8 mouse cellular contexts compared by ENCODE assay signal in the genomic region with DNA sequence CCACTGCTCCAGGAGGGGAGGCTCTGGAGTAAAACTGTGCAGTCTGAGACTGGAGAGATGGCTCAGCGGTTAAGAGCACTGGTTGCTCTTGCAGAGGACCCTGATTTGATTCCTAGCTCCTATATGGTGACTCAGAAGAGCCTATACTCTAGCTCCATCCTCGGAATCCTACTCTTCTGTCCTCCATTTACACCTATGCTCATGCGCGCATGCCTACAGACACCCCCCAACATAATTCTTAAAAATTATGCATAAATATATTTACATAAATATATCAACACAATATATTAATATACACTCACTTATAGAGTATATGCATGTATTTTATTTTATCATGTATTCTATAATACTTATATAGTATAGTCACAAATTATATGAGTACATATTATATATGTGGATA. TPM values are rescaled to one million over a fixed set of nuclear protein-coding genes. Genes with fewer than 3 reads are reported as not detected.
DNase-seq lines count a peak whose midpoint lies in the region; ATAC-seq lines count a peak whose summit lies in the region.

No protein-coding gene starts in this region.

- no peak for DNase-seq in kidney, adult 18-20 months
- no peak for DNase-seq in limb, embryonic 11.5 days (ENCODE audit: low spot score)
- no peak for DNase-seq in thymus, postnatal 10 days (ENCODE audit: low spot score in 2 of 2)
- no peak for DNase-seq in embryo, embryonic 9.5 days (ENCODE audit: extremely low spot score)
- DNase-seq in kidney, adult 8-10 months, result no peak

- no peak for ATAC-seq in kidney, embryonic 16.5 days (ENCODE audit: low FRiP score, low TSS enrichment)
- peak; percentile 41; the same call in 1 of the 2 replicates for ATAC-seq in forebrain, embryonic 13.5 days
- ATAC-seq in limb, embryonic 11.5 days (ENCODE audit: insufficient number of reproducible peaks, low FRiP score, low TSS enrichment, low read depth), result peak; percentile 24; the same call in 1 of the 2 replicates
- ATAC-seq in neural tube, embryonic 12.5 days (ENCODE audit: low FRiP score, low read depth), result 0 out of 2 replicates have a peak, but pooled peaks have one; percentile 27

- peaks cover 7% of the 10 kb centered on the region for H3K4me1 ChIP-seq in kidney, embryonic 16.5 days (ENCODE audit: insufficient read depth, low read length)
- H3K4me1 ChIP-seq in forebrain, embryonic 13.5 days, result peaks cover 18% of the 10 kb centered on the region
- peaks cover 4% of the 10 kb centered on the region; the same call in 1 of the 2 replicates for H3K4me1 ChIP-seq in limb, embryonic 11.5 days (ENCODE audit: control insufficient read depth, insufficient read depth, low read length)
- H3K4me1 ChIP-seq in neural tube, embryonic 12.5 days, result peaks cover 11% of the 10 kb centered on the region; the same call in 1 of the 2 replicates

- no peak overlapping the region for H3K27ac ChIP-seq in kidney, embryonic 16.5 days (ENCODE audit: low read length)
- no peak overlapping the region for H3K27ac ChIP-seq in forebrain, embryonic 13.5 days
- no peak overlapping the region; the same call in 1 of the 2 replicates for H3K27ac ChIP-seq in limb, embryonic 11.5 days (replicated peaks; ENCODE audit: low read depth, low read length)
- H3K27ac ChIP-seq in neural tube, embryonic 12.5 days, result no peak overlapping the region

- no peaks in the 10 kb centered on the region for H3K27me3 ChIP-seq in kidney, embryonic 16.5 days (ENCODE audit: insufficient read depth, low read length)
- no peaks in the 10 kb centered on the region for H3K27me3 ChIP-seq in forebrain, embryonic 13.5 days
- H3K27me3 ChIP-seq in limb, embryonic 11.5 days (ENCODE audit: control insufficient read depth, insufficient read depth, low read length), result no peaks in the 10 kb centered on the region
- no peaks in the 10 kb centered on the region for H3K27me3 ChIP-seq in neural tube, embryonic 12.5 days (replicated peaks)

- no peak overlapping the region for H3K9ac ChIP-seq in kidney, embryonic 16.5 days (replicated peaks; ENCODE audit: low read length)
- no peak overlapping the region for H3K9ac ChIP-seq in forebrain, embryonic 13.5 days
- H3K9ac ChIP-seq in limb, embryonic 11.5 days (ENCODE audit: low read length), result no peak overlapping the region
- no peak overlapping the region for H3K9ac ChIP-seq in neural tube, embryonic 12.5 days

- H3K9me3 ChIP-seq in kidney, embryonic 16.5 days (ENCODE audit: low read length), result no peaks in the 10 kb centered on the region
- H3K9me3 ChIP-seq in forebrain, embryonic 13.5 days (replicated peaks), result no peaks in the 10 kb centered on the region
- H3K9me3 ChIP-seq in limb, embryonic 11.5 days (ENCODE audit: control insufficient read depth, low read length), result no peaks in the 10 kb centered on the region
- H3K9me3 ChIP-seq in neural tube, embryonic 12.5 days, result no peaks in the 10 kb centered on the region

- no peaks in the 10 kb centered on the region for H3K36me3 ChIP-seq in kidney, embryonic 16.5 days (ENCODE audit: insufficient read depth, low read length)
- H3K36me3 ChIP-seq in forebrain, embryonic 13.5 days (ENCODE audit: poor library complexity, severe bottlenecking), result peaks cover 11% of the 10 kb centered on the region
- H3K36me3 ChIP-seq in limb, embryonic 11.5 days (ENCODE audit: control insufficient read depth, insufficient read depth, low read length), result no peaks in the 10 kb centered on the region; the same call in 1 of the 2 replicates
- peaks cover 11% of the 10 kb centered on the region; the same call in 1 of the 2 replicates for H3K36me3 ChIP-seq in neural tube, embryonic 12.5 days

- WGBS in kidney, embryonic 16.5 days, result 75% methylated on average over 4 of the region's 4 CpGs
- WGBS in forebrain, embryonic 13.5 days, result 76% methylated on average over 4 of the region's 4 CpGs
- 78% methylated on average over 4 of the region's 4 CpGs for WGBS in limb, embryonic 11.5 days
- WGBS in neural tube, embryonic 12.5 days, result 79% methylated on average over 4 of the region's 4 CpGs

- H3K4me3 ChIP-seq in kidney, embryonic 16.5 days (ENCODE audit: low read length), result peak overlapping the region; percentile 72; the same call in 1 of the 2 replicates
- H3K4me3 ChIP-seq in forebrain, embryonic 13.5 days, result no peak overlapping the region; the same call in 1 of the 2 replicates
- no peak overlapping the region for H3K4me3 ChIP-seq in limb, embryonic 11.5 days (ENCODE audit: low read depth, low read length)
- H3K4me3 ChIP-seq in neural tube, embryonic 12.5 days, result no peak overlapping the region

- peak overlapping the region; percentile 91 for H3K4me2 ChIP-seq in kidney, embryonic 16.5 days (replicated peaks; ENCODE audit: low read depth, low read length)
- H3K4me2 ChIP-seq in forebrain, embryonic 13.5 days, result peak overlapping the region; percentile 89; the same call in 1 of the 2 replicates
- H3K4me2 ChIP-seq in limb, embryonic 11.5 days (ENCODE audit: low read depth, severe bottlenecking), result no peak overlapping the region
- peak overlapping the region; percentile 88; the same call in 1 of the 2 replicates for H3K4me2 ChIP-seq in neural tube, embryonic 12.5 days (replicated peaks)

RNA-seq across cellular contexts. Expression of a gene that starts 0.4 kb away (rescaled TPM):
- 15.1 and 16.3 TPM in 2 replicates for polyA plus RNA-seq in kidney, embryonic 16.5 days (2015; fragmentation: Nextera tagmentation; extraction: Ambion mirVana)
- 10.6 and 11.9 TPM in 2 replicates for polyA plus RNA-seq in forebrain, embryonic 13.5 days (2015; fragmentation: Nextera tagmentation; extraction: Ambion mirVana)
- polyA plus RNA-seq in limb, embryonic 11.5 days (2014; fragmentation: Nextera tagmentation; extraction: Ambion mirVana), result 8.9 and 10.0 TPM in 2 replicates
- 8.1 and 8.9 TPM in 2 replicates for polyA plus RNA-seq in neural tube, embryonic 12.5 days (2016; fragmentation: Nextera tagmentation; extraction: Ambion mirVana)

RNA-seq across cellular contexts. Expression of a gene that starts 13.9 kb away (rescaled TPM):
- polyA plus RNA-seq in kidney, embryonic 16.5 days (2015; fragmentation: Nextera tagmentation; extraction: Ambion mirVana), result 3.3 and 4.4 TPM in 2 replicates
- polyA plus RNA-seq in forebrain, embryonic 13.5 days (2015; fragmentation: Nextera tagmentation; extraction: Ambion mirVana), result 5.5 and 6.0 TPM in 2 replicates
- 0.65 and 0.88 TPM in 2 replicates for polyA plus RNA-seq in limb, embryonic 11.5 days (2014; fragmentation: Nextera tagmentation; extraction: Ambion mirVana)
- 7.4 and 8.9 TPM in 2 replicates for polyA plus RNA-seq in neural tube, embryonic 12.5 days (2016; fragmentation: Nextera tagmentation; extraction: Ambion mirVana)

RNA-seq across cellular contexts. Expression of a gene that starts 24.8 kb away (rescaled TPM):
- polyA plus RNA-seq in kidney, embryonic 16.5 days (2015; fragmentation: Nextera tagmentation; extraction: Ambion mirVana), result 126 and 127 TPM in 2 replicates
- 132 and 139 TPM in 2 replicates for polyA plus RNA-seq in forebrain, embryonic 13.5 days (2015; fragmentation: Nextera tagmentation; extraction: Ambion mirVana)
- 120 and 121 TPM in 2 replicates for polyA plus RNA-seq in limb, embryonic 11.5 days (2014; fragmentation: Nextera tagmentation; extraction: Ambion mirVana)
- 135 and 138 TPM in 2 replicates for polyA plus RNA-seq in neural tube, embryonic 12.5 days (2016; fragmentation: Nextera tagmentation; extraction: Ambion mirVana)

RNA-seq across cellular contexts. Expression of a gene that starts 41.6 kb away (rescaled TPM):
- polyA plus RNA-seq in kidney, embryonic 16.5 days (2015; fragmentation: Nextera tagmentation; extraction: Ambion mirVana), result 9.5 and 9.7 TPM in 2 replicates
- polyA plus RNA-seq in forebrain, embryonic 13.5 days (2015; fragmentation: Nextera tagmentation; extraction: Ambion mirVana), result 9.3 and 11.1 TPM in 2 replicates
- 31.7 and 44.4 TPM in 2 replicates for polyA plus RNA-seq in limb, embryonic 11.5 days (2014; fragmentation: Nextera tagmentation; extraction: Ambion mirVana)
- polyA plus RNA-seq in neural tube, embryonic 12.5 days (2016; fragmentation: Nextera tagmentation; extraction: Ambion mirVana), result 47.5 and 53.0 TPM in 2 replicates

RNA-seq across cellular contexts. Expression of a gene that starts 42.3 kb away (rescaled TPM):
- polyA plus RNA-seq in kidney, embryonic 16.5 days (2015; fragmentation: Nextera tagmentation; extraction: Ambion mirVana), result 1,595 and 1,651 TPM in 2 replicates
- polyA plus RNA-seq in forebrain, embryonic 13.5 days (2015; fragmentation: Nextera tagmentation; extraction: Ambion mirVana), result 6,579 and 6,954 TPM in 2 replicates
- 2,250 and 2,263 TPM in 2 replicates for polyA plus RNA-seq in limb, embryonic 11.5 days (2014; fragmentation: Nextera tagmentation; extraction: Ambion mirVana)
- polyA plus RNA-seq in neural tube, embryonic 12.5 days (2016; fragmentation: Nextera tagmentation; extraction: Ambion mirVana), result 4,894 and 4,994 TPM in 2 replicates
